Mouse (Mus musculus) G1E-ER4 (cell line): ENCODE data around the gene Supt7l. TPM values are rescaled to one million over a fixed set of nuclear protein-coding genes. Genes with fewer than 3 reads are reported as not detected.

Experiments used
- GATA1 ChIP-seq: IDR thresholded peaks from one replicate; pipeline ENCODE4 v1.8.0; 2012; ENCODE audit warnings: low read length, inconsistent platforms
- polyA plus RNA-seq: library from polyadenylated mRNA; stranded (reverse); fragments of >175 nt; gene quantifications from 2 replicates; pipeline ENCODE4 v1.2.3, GENCODE M21; 2012

The Supt7l gene
- polyA plus RNA-seq, 1 experiment: 4.6 TPM

- no peak for TF ChIP-seq GATA1
Observed at GRCm38 (mm10) chr5:31526354-31527116, 1.1 kb downstream of the Supt7l start, which contains the start of gene Slc4a1ap. TSS of gene Slc4a1ap (plus strand) at chr5:31526995.

- TF ChIP-seq GATA1: no peak
Observed at GRCm38 (mm10) chr5:31520556-31520955, 7.1 kb downstream of the Supt7l start.

- no peak for TF ChIP-seq GATA1
Observed at GRCm38 (mm10) chr5:31512481-31512880, 15.1 kb downstream of the Supt7l start.

GRCm38 (mm10) chr5:31504843-31505242 lies 22.8 kb downstream of the Supt7l start:
- TF ChIP-seq GATA1: no peak

- TF ChIP-seq GATA1: no peak
Observed at GRCm38 (mm10) chr5:31494513-31495297, 32.9 kb downstream of the Supt7l start, which contains the start of gene Gpn1. TSS of gene Gpn1 (plus strand) at chr5:31494741.

GRCm38 (mm10) chr5:31492031-31492430 lies 35.6 kb downstream of the Supt7l start:
- no peak for TF ChIP-seq GATA1

- TF ChIP-seq GATA1: no peak
Observed at GRCm38 (mm10) chr5:31489116-31489769, 38.4 kb downstream of the Supt7l start.

- TF ChIP-seq GATA1: no peak
Observed at GRCm38 (mm10) chr5:31487889-31488288, 39.7 kb downstream of the Supt7l start.

- no peak for TF ChIP-seq GATA1
Observed at GRCm38 (mm10) chr5:31485440-31485839, 42.2 kb downstream of the Supt7l start, which contains the start of gene 4930548H24Rik. TSS of gene 4930548H24Rik (plus strand) at chr5:31485740.

- TF ChIP-seq GATA1: no peak
Observed at GRCm38 (mm10) chr5:31480536-31480935, 47.1 kb downstream of the Supt7l start.

- no peak for TF ChIP-seq GATA1
Observed at GRCm38 (mm10) chr5:31470334-31470733, 57.3 kb downstream of the Supt7l start.

GRCm38 (mm10) chr5:31469711-31470110 lies 57.9 kb downstream of the Supt7l start:
- no peak for TF ChIP-seq GATA1

- no peak for TF ChIP-seq GATA1
Observed at GRCm38 (mm10) chr5:31467798-31468197, 59.8 kb downstream of the Supt7l start.

Other genes starting within 250 kb of the Supt7l start
- 24.8 and 33.1 TPM in 2 replicates for gene Ift172, start 236.7 kb downstream of the Supt7l start, polyA plus RNA-seq
- gene Fndc4, start 231.7 kb downstream of the Supt7l start, polyA plus RNA-seq: not detected in 2 replicates
- gene Gckr, start 230.4 kb downstream of the Supt7l start, polyA plus RNA-seq: 0.03 and 0.08 TPM in 2 replicates
- 15.1 and 15.3 TPM in 2 replicates for gene Zfp512, start 75.4 kb downstream of the Supt7l start, polyA plus RNA-seq
- not detected in 2 replicates for gene 4930548H24Rik, start 42.1 kb downstream of the Supt7l start, polyA plus RNA-seq
- 31.2 and 46.7 TPM in 2 replicates for gene Gpn1, start 33.1 kb downstream of the Supt7l start, polyA plus RNA-seq
- gene Slc4a1ap, start 812 bp downstream of the Supt7l start, polyA plus RNA-seq: 19.6 and 20.0 TPM in 2 replicates
- gene Mrpl33, start 69.1 kb upstream of the Supt7l start, polyA plus RNA-seq: 3.8 and 4.0 TPM in 2 replicates
- 6.3 and 7.9 TPM in 2 replicates for gene Rbks, start 169.8 kb upstream of the Supt7l start, polyA plus RNA-seq
- gene Babam2, start 169.9 kb upstream of the Supt7l start, polyA plus RNA-seq: 43.6 and 58.5 TPM in 2 replicates